Mouse (Mus musculus): ENCODE measurements around the gene Atm. TPM values are rescaled to one million over a fixed set of nuclear protein-coding genes. Genes with fewer than 3 reads are reported as not detected.

The Atm gene
- total and polyA plus RNA-seq, 3 experiments = 19.0 to 33.6 (median 22.8) TPM

- Histone ChIP-seq H3K27me3 (replicated peaks) (no peaks in the 10 kb centered on the region), H3K27ac (ENCODE audit: insufficient read depth, low read depth) (no peak overlapping the region), H3K4me1 (ENCODE audit: control insufficient read depth in 1 of 2, insufficient read depth in 2 of 2) (no peaks in the 10 kb centered on the region), H3K4me3 (replicated peaks in 1 of 3; ENCODE audit: low read depth in 2 of 3, low read length in 2 of 3, poor library complexity in 1 of 3) (no peak overlapping the region), H3K9me3 (replicated peaks; ENCODE audit: low read length) (no peaks in the 10 kb centered on the region), H3K79me2 (replicated peaks; ENCODE audit: control insufficient read depth, extremely low read depth, insufficient read depth, poor library complexity, severe bottlenecking) (no peaks in the 10 kb centered on the region), H3K36me3 (replicated peaks in 1 of 2; ENCODE audit: control insufficient read depth in 1 of 2, insufficient read depth in 1 of 2, low read length in 1 of 2) (peaks cover 20 to 50% of the 10 kb centered on the region in 2 experiments), H3K4me2 (ENCODE audit: insufficient read depth, low read depth, poor library complexity, severe bottlenecking) (no peak overlapping the region), H3K9ac (ENCODE audit: insufficient read depth, low read depth) (no peak overlapping the region)
- in situ Hi-C loops (cut with MboI; ENCODE audit: low pct_ligation_motif_present, low pct_unique_long_range_greater_than_20kb, low sequenced_read_pairs) (no loop called here), dilution Hi-C loops (cut with MboI; ENCODE audit: extremely low pct_ligation_motif_present, extremely low pct_unique_long_range_greater_than_20kb, low sequenced_read_pairs) (no loop called here)
- TF ChIP-seq MAX (IDR thresholded peaks at IDR 0.05; ENCODE audit: low read length) (no peak), MEF2A (IDR thresholded peaks at IDR 0.05; ENCODE audit: borderline replicate concordance, low read depth, low read length) (no peak), USF2 (conservative IDR thresholded peaks at IDR 0.05; ENCODE audit: low read depth, low read length) (no peak), CTCF (conservative IDR thresholded peaks at IDR 0.05 in 1 of 2, IDR thresholded peaks at IDR 0.05 in 1 of 2; ENCODE audit: low read depth in 2 of 2, low read length in 2 of 2) (no peak), UBTF (IDR thresholded peaks at IDR 0.05; ENCODE audit: low read depth, low read length) (no peak)
- DNase-seq (ENCODE audit: extremely low read depth) = no peak
Measured at GRCm38 (mm10) chr9:53472806-53473518, 63.6 kb downstream of the Atm start.

DNA sequence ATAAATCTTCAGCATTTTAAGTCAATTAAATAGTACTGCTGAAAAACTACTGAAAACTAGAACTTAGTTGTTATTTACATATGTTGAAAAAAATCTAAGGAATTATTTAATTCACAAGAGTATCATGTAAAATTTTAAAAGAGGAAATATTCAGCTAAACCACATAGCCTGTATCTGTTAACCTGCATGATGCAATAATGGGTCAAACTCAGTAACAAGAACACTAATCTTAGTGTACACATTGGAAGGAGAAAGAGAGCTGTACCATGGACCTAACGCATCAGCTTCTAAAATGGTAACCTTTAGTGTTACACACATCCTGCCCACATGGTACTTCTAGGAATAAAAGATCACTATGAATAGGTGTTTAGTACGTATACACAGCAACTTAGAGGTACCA lies 84.5 kb downstream of the Atm start:
- in situ Hi-C loops (cut with MboI; ENCODE audit: low pct_ligation_motif_present, low pct_unique_long_range_greater_than_20kb, low sequenced_read_pairs) = no loop called here
- no peak overlapping the region for H3K9ac ChIP-seq (ENCODE audit: insufficient read depth, low read depth)
- dilution Hi-C loops (cut with MboI; ENCODE audit: extremely low pct_ligation_motif_present, extremely low pct_unique_long_range_greater_than_20kb, low sequenced_read_pairs) = no loop called here

DNA sequence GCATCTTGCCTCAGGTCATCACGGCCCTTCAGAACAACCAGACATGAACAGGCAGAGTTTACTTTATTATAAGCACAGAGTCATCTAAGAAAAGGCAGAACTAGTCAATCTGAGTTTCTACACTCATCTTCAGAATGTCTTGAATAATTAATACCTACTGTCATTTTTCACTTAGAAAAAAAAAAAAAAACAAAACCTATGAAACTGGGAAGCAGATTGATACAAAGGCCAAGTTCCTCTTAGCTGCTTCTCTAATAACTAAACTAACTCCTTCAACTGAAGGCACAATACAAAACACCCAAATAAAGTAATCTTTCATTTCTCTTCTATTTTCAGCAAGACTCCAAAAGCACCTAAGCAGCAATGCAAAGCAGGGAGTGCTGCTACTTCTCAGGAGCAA lies 85.9 kb downstream of the Atm start:
- no peak overlapping the region for H3K4me2 ChIP-seq (ENCODE audit: insufficient read depth, low read depth, poor library complexity, severe bottlenecking)
- peaks cover 3 to 5% of the 10 kb centered on the region in 2 experiments; a peak in 1 of 4 replicates for H3K4me1 ChIP-seq (ENCODE audit: control insufficient read depth in 1 of 2, insufficient read depth in 2 of 2)
- no peaks in the 10 kb centered on the region for H3K27me3 ChIP-seq (replicated peaks)
- in situ Hi-C loops (cut with MboI; ENCODE audit: low pct_ligation_motif_present, low pct_unique_long_range_greater_than_20kb, low sequenced_read_pairs) = no loop called here
- TF ChIP-seq MAX (IDR thresholded peaks at IDR 0.05; ENCODE audit: low read length) = no peak
- TF ChIP-seq ELF1 (IDR thresholded peaks at IDR 0.05; ENCODE audit: low read depth, low read length) = no peak
- no peak for TF ChIP-seq SMC3 (IDR thresholded peaks at IDR 0.05; ENCODE audit: low read depth, low read length)
- no peak for TF ChIP-seq USF1 (IDR thresholded peaks at IDR 0.05; ENCODE audit: low read depth, low read length)
- TF ChIP-seq BHLHE40 (IDR thresholded peaks at IDR 0.05; ENCODE audit: low read depth, low read length) = no peak
- no peak for TF ChIP-seq KAT2A (IDR thresholded peaks at IDR 0.05; ENCODE audit: insufficient replicate concordance, low read length)
- no peak for TF ChIP-seq CHD1 (IDR thresholded peaks at IDR 0.05; ENCODE audit: low read depth, low read length)
- no peak for TF ChIP-seq MAZ (IDR thresholded peaks at IDR 0.05; ENCODE audit: low read depth, low read length)
- no peak overlapping the region for H3K4me3 ChIP-seq (replicated peaks in 1 of 3; ENCODE audit: low read depth in 2 of 3, low read length in 2 of 3, poor library complexity in 1 of 3)
- dilution Hi-C loops (cut with MboI; ENCODE audit: extremely low pct_ligation_motif_present, extremely low pct_unique_long_range_greater_than_20kb, low sequenced_read_pairs) = no loop called here
- H3K79me2 ChIP-seq (replicated peaks; ENCODE audit: control insufficient read depth, extremely low read depth, insufficient read depth, poor library complexity, severe bottlenecking) = no peaks in the 10 kb centered on the region
- H3K36me3 ChIP-seq (replicated peaks in 1 of 2; ENCODE audit: control insufficient read depth in 1 of 2, insufficient read depth in 1 of 2, low read length in 1 of 2) = peaks cover 38 to 81% of the 10 kb centered on the region in 2 experiments
- DNase-seq (ENCODE audit: extremely low read depth) = no peak
- H3K27ac ChIP-seq (ENCODE audit: insufficient read depth, low read depth) = no peak overlapping the region
- no peaks in the 10 kb centered on the region for H3K9me3 ChIP-seq (replicated peaks; ENCODE audit: low read length)
- no peak overlapping the region for H3K9ac ChIP-seq (ENCODE audit: insufficient read depth, low read depth)

More for the DNA sequence above, 84.5 kb downstream of the Atm start:
- Histone ChIP-seq H3K4me2 (ENCODE audit: insufficient read depth, low read depth, poor library complexity, severe bottlenecking) (no peak overlapping the region), H3K9me3 (replicated peaks; ENCODE audit: low read length) (no peaks in the 10 kb centered on the region), H3K36me3 (replicated peaks in 1 of 2; ENCODE audit: control insufficient read depth in 1 of 2, insufficient read depth in 1 of 2, low read length in 1 of 2) (peaks cover 37 to 82% of the 10 kb centered on the region in 2 experiments), H3K4me3 (replicated peaks in 1 of 3; ENCODE audit: low read depth in 2 of 3, low read length in 2 of 3, poor library complexity in 1 of 3) (no peak overlapping the region), H3K4me1 (ENCODE audit: control insufficient read depth in 1 of 2, insufficient read depth in 2 of 2) (peaks cover 3 to 5% of the 10 kb centered on the region in 2 experiments; a peak in 1 of 4 replicates), H3K27ac (ENCODE audit: insufficient read depth, low read depth) (no peak overlapping the region), H3K79me2 (replicated peaks; ENCODE audit: control insufficient read depth, extremely low read depth, insufficient read depth, poor library complexity, severe bottlenecking) (no peaks in the 10 kb centered on the region), H3K27me3 (replicated peaks) (no peaks in the 10 kb centered on the region)
- no peak for DNase-seq (ENCODE audit: extremely low read depth)
- TF ChIP-seq ZNF384 (IDR thresholded peaks at IDR 0.05; ENCODE audit: low read depth, low read length) (no peak), ZMIZ1 (IDR thresholded peaks at IDR 0.05; ENCODE audit: low read depth, low read length) (no peak), CHD2 (IDR thresholded peaks at IDR 0.05; ENCODE audit: low read length) (no peak), MAZ (IDR thresholded peaks at IDR 0.05; ENCODE audit: low read depth, low read length) (no peak), RAD21 (IDR thresholded peaks at IDR 0.05; ENCODE audit: low read depth, low read length) (no peak), POLR2AphosphoS2 (IDR thresholded peaks at IDR 0.05; ENCODE audit: low read depth, low read length) (no peak), CHD1 (IDR thresholded peaks at IDR 0.05; ENCODE audit: low read depth, low read length) (no peak), NELFE (IDR thresholded peaks at IDR 0.05; ENCODE audit: low read depth, low read length) (no peak), USF1 (IDR thresholded peaks at IDR 0.05; ENCODE audit: low read depth, low read length) (no peak), BHLHE40 (IDR thresholded peaks at IDR 0.05; ENCODE audit: low read depth, low read length) (no peak), PAX5 (IDR thresholded peaks at IDR 0.05; ENCODE audit: low read length) (no peak), SIN3A (IDR thresholded peaks at IDR 0.05; ENCODE audit: low read length) (no peak), MYC (IDR thresholded peaks at IDR 0.05; ENCODE audit: low read depth, low read length) (no peak), UBTF (IDR thresholded peaks at IDR 0.05; ENCODE audit: low read depth, low read length) (no peak), GABPA (IDR thresholded peaks at IDR 0.05; ENCODE audit: insufficient replicate concordance, low read depth, low read length) (no peak), SMC3 (IDR thresholded peaks at IDR 0.05; ENCODE audit: low read depth, low read length) (no peak), ELF1 (IDR thresholded peaks at IDR 0.05; ENCODE audit: low read depth, low read length) (no peak), MXI1 (IDR thresholded peaks at IDR 0.05; ENCODE audit: low read depth, low read length) (no peak)

All from CH12.LX (cell line).